Mouse (Mus musculus): ENCODE data around the gene Gpat2. TPM values are rescaled to one million over a fixed set of nuclear protein-coding genes. Genes with fewer than 3 reads are reported as not detected.
A peak's percentile ranks its signal among the peaks of the same experiment; 100 is the strongest.

The Gpat2 gene
- total RNA-seq, 4 experiments from 2014 or later = 0.13 to 0.27 TPM; not detected in 2

DNA sequence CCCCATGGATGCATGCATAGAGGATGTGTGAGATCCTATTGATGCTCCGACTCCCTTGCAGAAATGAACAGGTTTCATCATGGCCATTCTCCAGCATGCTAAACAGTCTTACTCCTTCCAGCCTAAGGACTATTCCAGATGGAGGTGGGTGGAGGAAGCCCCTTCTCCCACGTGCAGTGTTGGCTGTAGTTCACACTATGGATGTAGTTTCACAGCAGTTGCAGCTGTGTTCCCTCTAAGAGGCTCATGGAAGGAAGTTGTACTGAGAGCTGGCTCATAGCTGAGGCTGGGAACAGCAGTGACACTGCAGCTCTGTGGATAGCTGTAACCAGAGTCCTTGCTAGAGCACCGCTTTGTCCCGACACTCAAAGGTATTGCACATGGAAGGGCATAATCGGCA is 12.7 kb downstream of the Gpat2 start:
- no peak for DNase-seq (ENCODE audit: low spot score in 2 of 2)

DNA sequence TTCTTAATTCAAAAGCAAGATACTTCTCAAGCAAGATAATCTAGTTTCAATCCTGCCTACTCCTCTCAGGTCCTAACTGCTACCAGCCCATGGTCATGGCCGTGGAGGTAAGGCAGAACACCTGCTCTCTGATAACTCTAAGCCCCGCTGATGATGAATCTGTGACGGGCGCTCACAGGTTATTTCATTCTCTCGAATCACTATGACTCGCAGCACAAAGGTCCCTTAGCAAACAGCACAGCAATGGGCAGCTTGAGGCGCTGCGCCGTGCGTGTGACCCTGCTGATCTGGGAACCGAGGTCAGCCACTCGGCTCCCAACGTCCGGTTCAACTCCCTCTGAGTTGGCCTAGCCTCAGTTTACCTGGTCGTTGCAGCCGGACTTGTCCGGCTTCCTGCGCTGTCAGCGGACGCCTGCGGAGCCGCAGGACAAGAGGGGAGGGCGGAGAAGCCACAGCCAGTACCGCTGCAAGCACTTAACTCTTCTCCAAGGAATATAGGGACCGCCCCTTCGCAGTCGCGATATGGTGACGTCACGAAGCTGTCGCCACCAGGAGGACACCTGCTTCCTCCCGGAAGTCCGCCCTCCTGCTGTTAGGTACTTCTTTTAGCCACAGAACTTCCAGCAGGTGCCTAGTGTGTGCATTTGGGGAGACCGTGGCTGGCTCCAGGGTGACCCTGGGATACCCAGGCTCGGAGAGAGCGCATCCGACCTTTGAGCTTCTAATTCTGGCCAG is 19.2 kb downstream of the Gpat2 start, which contains the start of gene Fahd2a:
Gene Fahd2a, minus strand, starts transcription at position 511 of the 735 bp plus-strand sequence.
- peak; percentile 85 to 87 for DNase-seq (ENCODE audit: low spot score in 2 of 2)

DNA sequence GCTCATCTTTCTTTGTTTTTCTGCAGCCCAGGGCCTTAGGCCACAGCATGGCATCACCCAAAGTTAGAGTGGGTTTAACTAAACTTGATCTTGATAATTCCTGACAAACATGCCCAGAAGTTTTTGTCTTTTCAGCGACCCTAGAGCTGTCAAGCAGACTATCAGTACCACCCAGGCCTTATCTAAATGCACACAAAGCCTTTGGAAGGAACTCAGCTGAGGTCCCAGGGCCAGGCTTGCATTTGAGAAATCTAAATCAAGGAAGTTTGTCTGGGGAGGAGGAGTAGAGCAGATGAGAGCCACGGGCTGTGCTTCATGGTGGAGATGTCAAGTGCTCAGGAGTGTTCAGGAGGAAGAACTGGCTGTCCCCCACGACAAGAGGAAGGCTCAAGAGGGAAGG is 21.8 kb downstream of the Gpat2 start:
- DNase-seq (ENCODE audit: low spot score in 2 of 2) = no peak

DNA sequence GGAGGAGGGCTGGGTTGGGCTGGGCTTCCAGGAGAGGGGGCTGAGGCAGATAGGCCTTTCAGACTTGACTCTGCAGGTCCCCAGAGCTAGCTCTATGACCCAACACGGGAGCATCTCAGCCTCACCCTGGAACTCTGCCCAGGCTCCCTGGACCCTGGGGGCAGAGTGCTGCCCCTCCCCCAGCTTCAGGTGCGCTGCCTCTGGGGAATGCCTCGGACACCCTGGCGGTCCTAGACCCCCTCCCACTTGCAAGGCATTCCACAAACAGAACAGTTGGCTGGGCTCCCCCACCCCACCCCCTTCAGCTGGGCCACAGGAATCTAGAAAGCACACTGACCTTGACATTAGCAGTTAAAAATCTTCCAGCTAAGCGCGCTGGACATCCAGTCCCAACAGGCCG is 24.7 kb downstream of the Gpat2 start:
- no peak for DNase-seq (ENCODE audit: low spot score in 2 of 2)

DNA sequence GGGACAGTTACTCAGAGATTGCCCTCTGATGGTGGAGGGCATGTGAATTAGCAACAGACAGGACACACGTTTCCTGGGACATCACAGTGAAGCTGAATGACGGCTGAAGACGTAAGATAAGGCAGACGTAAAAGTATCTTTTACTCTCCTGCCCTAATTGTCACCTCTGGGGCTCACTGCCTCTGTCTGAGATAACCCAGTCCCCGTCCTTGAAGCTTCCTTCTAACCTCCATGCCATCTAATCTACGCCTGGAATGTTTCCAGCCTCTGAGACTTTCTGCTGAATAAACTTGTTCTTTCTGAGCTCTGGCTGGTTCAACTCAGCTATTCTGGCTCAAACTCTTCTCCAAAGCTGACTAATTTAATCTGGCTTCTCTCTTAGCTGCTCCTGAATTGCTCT is 26.7 kb downstream of the Gpat2 start:
- no peak for DNase-seq (ENCODE audit: low spot score in 2 of 2)

DNA sequence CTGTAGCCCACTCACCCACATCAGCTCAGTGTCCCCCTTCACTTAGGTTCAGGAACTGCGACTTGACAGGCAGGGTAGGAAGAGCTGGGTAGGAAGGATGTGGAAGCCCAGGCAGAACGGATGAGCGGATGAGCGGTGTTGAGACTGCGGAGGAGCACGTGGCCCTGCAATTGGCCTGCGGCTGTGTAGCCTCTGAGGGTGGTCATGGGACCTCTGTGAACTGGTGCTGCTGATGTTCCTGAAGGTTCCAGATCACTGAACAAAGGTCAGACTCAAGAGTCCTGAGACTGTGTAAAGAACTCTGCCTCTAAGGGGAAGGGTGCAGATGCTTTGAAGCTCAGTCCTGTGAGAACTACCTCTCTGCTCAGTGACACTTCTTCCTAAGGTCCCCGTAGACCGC is 28.1 kb downstream of the Gpat2 start:
- DNase-seq (ENCODE audit: low spot score in 2 of 2) = no peak

DNA sequence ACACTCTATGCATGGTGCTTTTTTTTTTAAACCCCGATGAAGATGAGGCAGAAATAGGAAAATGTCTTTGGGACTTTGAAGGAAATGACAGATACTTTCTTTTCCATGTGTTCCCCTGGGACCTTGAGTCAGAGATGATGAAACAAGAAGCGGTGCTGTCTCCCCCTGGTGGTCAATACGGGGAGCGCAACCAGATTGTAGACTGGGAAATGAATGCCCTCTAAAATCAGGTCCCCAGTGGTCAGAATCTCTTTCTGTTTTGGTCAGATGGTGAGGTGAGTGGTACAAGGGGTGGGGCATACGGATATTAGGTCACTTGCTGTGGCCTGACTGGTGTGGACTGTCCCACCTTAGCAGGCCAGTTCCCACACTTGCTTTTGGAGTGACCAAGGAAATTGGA is 28.8 kb downstream of the Gpat2 start:
- peak in 1 of 2 experiments; percentile 77 for DNase-seq (ENCODE audit: low spot score in 2 of 2)

DNA sequence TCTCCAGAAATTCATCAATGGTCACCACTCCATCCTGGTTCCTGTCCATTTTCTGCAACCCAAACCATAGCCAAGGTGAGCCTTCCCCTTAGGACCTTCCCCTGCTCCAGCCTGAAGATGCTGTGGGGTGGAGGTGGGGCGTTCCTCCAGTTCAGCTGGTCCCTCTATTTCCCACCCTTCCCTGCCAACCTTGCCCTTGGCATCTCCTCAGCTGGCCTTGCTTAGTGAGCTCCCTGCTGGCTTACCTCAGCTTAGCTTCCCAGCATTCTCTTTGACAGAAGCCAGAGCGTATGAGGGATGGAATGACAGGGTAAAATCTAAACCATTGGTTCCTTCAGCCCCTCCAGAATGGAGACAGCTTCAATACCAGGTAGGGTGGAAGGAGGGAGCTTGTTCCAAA is 34.3 kb downstream of the Gpat2 start:
- no peak for DNase-seq (ENCODE audit: low spot score in 2 of 2)

DNA sequence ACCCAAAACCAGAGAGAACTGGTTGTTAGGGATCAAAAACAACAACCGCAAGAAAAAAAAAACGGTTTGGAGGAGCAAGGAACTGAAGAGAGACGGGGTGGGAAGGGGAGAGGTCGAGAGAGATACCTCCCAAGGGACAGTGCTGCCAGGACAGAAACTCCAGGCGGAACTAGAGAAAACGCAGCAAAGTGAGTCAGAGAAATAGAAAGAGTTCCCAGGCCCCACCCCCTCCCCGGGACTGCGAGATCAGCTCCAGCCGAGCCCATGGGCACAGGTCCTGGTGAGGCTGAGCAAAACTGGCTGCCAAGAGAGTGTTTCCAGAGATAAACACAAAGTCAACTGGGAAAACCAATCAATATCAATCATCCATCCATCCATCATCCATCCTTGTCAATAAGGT is 36.4 kb downstream of the Gpat2 start:
- DNase-seq (ENCODE audit: low spot score in 2 of 2) = no peak

DNA sequence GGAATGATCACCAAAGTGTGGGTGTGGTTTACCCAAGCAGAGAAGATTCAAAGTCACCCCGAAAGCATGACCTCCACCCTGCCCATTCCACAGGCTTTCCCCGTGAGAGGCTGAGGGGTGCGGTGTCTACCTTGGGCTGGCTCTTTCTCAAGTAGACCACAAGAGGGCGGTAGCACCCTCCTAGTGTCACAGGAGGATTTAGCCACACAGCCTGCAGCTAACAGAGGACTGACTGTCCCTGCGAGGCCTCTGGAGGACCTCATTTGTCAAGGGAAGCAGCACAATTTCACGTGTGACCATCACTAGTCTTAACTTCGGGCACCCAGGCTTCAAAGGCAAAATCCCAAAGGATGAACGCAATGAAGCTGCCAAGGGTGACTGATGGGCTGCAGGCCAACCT is 37.3 kb downstream of the Gpat2 start:
- DNase-seq (ENCODE audit: low spot score in 2 of 2) = peak in 1 of 2 experiments; percentile 52

DNA sequence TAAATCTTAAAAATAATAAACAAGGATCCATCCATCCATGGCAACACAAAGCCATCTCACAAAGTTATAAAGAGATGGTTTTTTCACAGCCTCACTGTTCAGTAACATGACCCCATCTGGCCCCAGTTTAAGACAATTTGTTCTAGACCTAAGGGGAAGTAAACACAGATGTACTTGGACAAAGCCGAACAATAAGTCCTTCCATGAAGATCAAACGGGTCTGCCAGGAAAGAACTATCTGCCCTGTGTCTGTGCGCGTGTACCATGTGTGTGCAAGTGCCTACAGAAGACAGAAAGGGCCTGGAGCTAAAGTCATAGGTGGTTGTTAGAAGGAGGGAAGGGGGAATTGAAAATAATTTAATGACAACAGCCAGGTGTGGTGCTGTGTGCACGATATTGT is 45.2 kb downstream of the Gpat2 start:
- DNase-seq (ENCODE audit: low spot score in 2 of 2) = no peak

DNA sequence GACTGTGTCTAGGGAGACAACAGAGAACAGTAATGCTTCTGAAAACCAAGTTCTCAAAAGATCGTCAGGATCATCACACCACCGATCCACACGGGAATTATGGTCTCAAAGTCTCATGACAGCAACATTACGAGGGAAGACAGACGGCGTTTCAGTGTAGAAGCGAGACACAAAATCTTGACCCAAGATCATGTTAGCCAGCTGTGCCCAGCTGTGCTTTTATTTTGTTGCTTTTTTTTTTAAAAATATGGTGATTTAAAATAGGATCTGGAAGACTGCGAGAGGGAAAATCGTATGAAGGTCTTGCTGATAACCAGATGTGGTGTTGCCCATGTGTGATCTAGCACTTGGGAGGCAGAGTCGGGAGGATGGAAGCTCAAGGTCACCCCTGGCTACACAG is 45.7 kb downstream of the Gpat2 start:
- DNase-seq (ENCODE audit: low spot score in 2 of 2) = no peak

DNA sequence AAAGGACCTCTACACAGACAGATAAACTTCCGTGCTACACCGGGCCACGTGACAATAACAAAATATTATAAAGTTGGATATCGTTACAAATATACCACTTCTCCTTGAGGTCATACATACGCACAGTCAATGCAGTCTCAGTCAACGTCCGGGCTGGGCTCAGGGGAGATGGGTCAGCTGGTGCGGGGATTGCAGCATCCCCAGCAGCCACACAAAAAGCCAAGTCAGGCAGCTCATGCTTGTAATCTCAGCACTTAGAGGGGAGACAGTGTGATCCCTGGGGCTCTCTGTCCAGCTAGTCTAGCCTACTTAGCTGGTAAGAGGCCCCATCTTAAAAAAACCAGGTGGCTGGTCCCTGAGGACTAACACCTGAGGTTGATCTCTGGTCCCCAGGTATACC is 46.3 kb downstream of the Gpat2 start:
- no peak for DNase-seq (ENCODE audit: low spot score in 2 of 2)

DNA sequence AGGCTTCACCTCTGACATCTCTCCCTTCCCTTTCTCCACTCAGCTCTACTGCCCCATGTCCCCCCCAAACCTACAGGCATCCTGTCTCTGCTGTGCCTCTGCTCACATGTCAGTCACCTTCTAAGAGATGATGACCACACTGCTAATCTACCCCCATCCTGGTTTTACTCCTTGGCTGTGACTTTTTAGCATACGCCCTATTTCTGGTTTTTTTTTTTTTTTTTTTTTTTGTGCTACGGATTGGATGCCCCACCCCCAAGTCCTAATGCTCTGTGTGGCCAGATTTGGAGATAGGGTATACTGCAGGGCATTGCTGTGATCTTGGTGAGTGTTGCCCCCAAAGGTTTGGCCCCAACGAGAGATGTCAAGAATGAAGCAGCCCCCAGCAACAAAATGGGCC is 47.3 kb downstream of the Gpat2 start:
- DNase-seq (ENCODE audit: low spot score in 2 of 2) = no peak

DNA sequence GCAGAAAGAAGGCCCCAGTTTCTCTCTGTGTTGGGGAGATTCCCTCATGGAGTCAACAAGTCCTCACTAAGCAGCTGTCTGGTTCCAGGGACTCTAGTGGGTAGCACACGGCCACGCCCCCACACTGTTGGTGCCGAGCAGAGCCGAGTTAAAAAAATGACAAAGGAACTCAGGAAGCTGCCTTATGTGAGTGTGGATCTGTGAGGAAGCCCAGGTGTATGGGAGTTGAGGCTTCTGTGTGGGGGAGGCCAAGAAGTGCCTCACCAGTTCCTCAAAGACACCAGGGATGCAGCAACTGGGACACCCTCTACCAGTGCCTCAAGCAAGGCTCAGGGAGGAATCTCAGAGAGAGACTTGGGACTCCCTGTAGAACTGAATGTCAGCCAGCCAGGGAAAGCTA is 54.2 kb downstream of the Gpat2 start:
- no peak for DNase-seq (ENCODE audit: low spot score in 2 of 2)

DNA sequence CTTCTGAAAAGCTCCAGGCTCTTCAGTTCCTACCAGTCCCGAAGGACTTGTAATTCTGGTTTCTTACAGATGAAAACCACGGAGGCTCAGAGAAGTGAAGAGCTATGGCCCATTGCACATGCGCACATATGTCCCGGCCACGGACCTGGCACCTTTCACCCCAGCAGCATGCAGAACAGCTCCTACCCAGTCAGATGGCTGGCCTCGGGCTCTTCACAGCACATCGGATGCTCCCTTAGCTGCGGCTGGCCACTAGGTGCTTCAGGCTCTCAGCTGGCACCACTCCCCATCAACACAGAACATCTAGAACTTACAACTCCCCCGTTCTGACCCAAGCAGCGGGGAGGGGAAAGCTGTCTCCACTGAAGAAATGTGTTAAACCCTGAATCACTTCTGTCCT is 54.8 kb downstream of the Gpat2 start:
- DNase-seq (ENCODE audit: low spot score in 2 of 2) = no peak

DNA sequence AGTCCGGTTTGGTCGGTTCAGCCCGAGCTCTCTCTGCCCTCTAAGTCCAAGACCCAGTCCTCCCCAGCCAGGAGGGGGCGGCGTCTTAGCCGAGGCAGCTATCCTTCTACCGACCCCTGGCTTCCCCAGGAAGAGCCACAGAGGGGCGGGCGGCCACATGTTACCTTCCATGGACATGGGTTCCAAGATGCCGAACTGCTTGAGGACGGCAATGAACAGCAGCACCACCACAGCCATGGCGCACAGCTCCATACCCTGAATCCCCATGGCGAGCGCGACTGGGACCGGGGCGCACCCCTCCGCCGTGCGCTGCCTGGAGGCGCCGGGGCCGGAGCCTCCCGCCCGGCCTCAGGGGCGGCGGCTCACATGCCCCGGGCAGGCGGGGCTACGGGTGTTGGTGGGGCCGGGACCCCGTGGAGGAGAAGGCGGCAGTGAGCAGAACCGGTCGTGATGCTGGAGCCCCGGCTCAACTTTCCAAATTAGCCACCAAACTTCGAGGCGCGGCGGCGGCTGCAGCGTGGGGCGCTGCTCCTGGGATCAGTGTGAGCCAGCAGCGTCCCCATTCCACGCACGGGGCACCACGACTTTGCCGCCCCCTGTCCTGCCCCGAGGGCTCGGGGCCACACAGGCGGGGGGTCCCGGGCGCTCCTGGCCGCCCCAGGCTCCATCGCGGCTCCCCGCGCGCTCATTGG is 57.0 kb downstream of the Gpat2 start:
- DNase-seq (ENCODE audit: low spot score in 2 of 2) = no peak

DNA sequence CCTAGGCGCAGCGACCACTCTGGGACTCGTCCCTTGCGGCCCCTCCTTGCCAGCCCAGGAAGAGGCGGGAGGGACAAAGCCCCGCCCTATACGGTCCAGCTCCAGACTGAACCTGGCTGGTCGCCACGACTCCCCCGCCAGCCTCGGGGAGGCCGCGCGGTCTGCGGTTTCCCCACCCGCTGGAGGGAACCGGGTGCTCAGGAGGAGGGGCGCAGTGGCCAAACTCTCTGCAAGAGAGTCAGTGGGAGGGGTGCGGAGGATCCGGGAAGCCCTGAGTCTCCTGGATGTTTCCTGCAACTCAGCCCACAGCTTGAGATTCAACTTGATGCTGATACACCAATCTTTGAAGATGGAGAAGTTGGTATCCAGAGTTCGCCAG is 57.5 kb downstream of the Gpat2 start:
- no peak for DNase-seq (ENCODE audit: low spot score in 2 of 2)

DNA sequence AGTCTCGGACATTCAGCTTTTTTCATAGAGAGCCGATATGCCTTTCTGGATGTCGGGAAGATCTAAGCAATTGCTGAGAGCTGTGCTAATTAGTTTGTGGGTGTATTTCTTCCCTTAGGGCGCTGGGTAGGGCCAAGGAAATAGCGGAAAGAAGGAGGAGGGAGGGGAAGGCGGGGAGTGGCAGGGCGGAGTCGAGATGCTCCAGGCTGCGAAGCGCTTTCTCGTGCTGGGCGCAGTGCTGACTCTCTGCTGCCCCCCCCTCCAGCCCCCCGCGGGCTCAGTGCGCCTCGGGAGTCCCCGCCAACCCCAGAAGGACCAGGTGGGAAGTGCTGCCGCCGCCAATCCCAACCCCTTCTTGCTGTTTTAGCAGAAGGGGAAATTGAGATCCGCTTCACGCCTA is 58.0 kb downstream of the Gpat2 start:
- no peak for DNase-seq (ENCODE audit: low spot score in 2 of 2)

DNA sequence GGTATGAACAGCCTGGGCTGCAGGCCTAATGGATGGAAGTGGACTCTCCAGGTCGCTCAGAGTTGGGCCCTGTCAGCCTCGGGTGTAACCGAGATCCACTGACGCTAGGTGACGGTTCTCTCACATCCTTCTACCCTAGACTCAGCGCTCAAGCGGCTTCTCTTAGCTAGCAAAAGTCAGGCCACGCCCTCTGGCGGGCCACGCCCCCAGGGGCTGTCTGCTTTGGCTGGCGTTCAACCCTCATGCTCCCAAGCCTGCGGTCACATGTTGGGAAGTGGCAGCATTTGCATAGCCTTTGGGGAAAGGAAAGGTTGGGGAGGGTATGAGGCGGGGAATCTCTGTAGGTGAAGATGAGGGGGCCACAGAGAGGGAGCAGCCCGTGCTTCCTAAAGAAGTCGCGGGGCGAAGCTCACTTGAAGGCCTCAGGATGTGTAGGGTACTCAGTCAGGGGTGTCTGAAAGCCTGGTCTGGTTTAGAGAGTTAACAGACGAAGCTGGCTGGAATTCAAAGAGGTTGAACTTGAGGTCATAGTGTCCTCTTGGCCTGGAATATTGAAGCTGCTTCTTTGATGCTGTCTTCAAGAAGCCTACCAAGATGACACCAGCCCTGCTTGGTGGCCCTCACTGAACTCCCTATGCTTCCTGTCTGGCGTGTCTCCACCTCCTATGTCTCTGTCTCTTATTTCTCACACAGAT is 59.6 kb downstream of the Gpat2 start:
- DNase-seq (ENCODE audit: low spot score in 2 of 2) = no peak

Measured in layer of hippocampus, adult 8-10 months (tissue).